Mouse (Mus musculus): Measurements from ENCODE around the gene Olfr324. TPM values are rescaled to one million over a fixed set of nuclear protein-coding genes. Genes with fewer than 3 reads are reported as not detected.
A peak's percentile ranks its signal among the peaks of the same experiment; 100 is the strongest.

Olfr324 gene
- polyA plus RNA-seq, 1 experiment from 2014 or later: 0.08 TPM

GRCm38 (mm10) chr11:58630401-58630800 lies 35.5 kb downstream of the Olfr324 start, which contains the start of gene Olfr323:
TSS of gene Olfr323 (minus strand) at chr11:58630501.
- POLR2A ChIA-PET: no interaction called here
- CTCF ChIA-PET: no interaction called here
- no peak for TF ChIP-seq CTCF (IDR thresholded peaks at IDR 0.05)
- in situ Hi-C loops (cut with MboI; ENCODE audit: low pct_unique_long_range_greater_than_20kb): loop anchor here (5.0 to 25.0 kb wide), 2 partner anchors 228 to 668 kb away; no protein-coding TSS in a partner anchor
- H3K27me3 ChIP-seq: peaks cover 3% of the 10 kb centered on the region
- no peak for DNase-seq (ENCODE audit: low read depth, low spot score)
- no peak for ATAC-seq

DNA sequence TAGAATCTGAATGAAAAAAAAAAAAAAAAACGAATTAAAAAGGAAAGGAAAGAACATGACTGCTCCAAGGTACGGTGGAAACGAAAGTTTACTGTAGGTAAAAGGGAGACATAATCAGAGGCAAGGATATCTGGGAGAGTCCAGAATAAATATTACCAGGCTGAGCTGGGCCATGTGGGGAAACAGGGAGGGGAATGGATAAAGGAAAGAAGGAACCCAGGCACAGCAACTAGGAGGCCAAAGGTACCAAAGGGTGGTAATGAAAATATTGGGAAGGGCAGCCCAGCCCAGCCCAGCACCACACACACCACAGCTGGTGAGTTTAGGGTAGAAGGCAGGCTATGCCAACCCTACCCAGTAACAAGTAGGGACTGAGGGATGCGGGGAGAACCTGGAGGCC lies 40.0 kb downstream of the Olfr324 start:
- TF ChIP-seq CTCF (IDR thresholded peaks at IDR 0.05): no peak
- DNase-seq (ENCODE audit: low read depth, low spot score) (no peak), ATAC-seq (no peak)
- ChIA-PET POLR2A (interaction anchor here (1.4 kb wide), 1 partner anchor 11 kb away, joined by 7 read pairs; no protein-coding TSS in a partner anchor), CTCF (interaction anchor here (1.2 to 2.3 kb wide), 4 partner anchors 10 to 333 kb away, joined by 3 to 7 read pairs (median 4); partner anchors contain the start of gene 2210407C18Rik)
- in situ Hi-C loops (cut with MboI; ENCODE audit: low pct_unique_long_range_greater_than_20kb): loop anchor here (5.0 to 25.0 kb wide), 2 partner anchors 233 to 673 kb away; no protein-coding TSS in a partner anchor
- H3K27me3 ChIP-seq: no peaks in the 10 kb centered on the region

DNA sequence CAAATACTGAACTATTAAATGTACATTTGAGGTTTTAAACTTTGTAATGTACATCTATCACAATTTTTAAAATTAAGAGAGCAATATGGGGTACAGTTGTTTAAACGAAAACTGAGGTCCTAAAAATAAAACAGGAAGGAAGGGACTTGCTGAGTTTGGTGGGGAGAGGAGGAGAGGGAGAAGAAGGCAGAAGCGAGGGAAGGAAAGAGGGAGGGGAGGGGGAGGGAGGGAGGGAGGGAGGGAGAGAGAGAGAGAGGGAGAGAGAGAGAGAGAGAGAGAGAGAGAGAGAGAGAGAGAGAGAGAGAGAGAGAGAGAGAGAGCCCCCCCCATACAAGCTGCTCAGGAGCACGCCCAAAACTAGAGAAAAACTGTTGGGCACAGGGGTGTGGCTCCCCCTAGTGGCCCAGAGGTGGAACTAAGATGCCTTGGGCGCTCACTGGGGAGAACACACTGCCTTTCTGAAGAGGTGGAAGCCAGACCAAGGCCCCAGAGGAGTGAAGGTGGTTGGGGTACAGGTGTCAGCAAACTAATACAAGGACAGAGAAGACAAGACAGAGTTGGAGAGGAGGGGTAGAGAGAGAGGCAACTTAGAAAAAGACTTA lies 41.6 kb downstream of the Olfr324 start:
- ChIA-PET CTCF (interaction anchor here (1.2 to 2.3 kb wide), 3 partner anchors 8 to 49 kb away, joined by 5 to 7 read pairs (median 5); partner anchors contain the start of gene 2210407C18Rik), POLR2A (interaction anchor here (1.4 kb wide), 1 partner anchor 13 kb away, joined by 7 read pairs; no protein-coding TSS in a partner anchor)
- in situ Hi-C loops (cut with MboI; ENCODE audit: low pct_unique_long_range_greater_than_20kb): loop anchor here (25.0 kb wide), 1 partner anchor 674 kb away; no protein-coding TSS in a partner anchor
- DNase-seq (ENCODE audit: low read depth, low spot score) (no peak), ATAC-seq (peak; percentile 52)
- H3K27me3 ChIP-seq: no peaks in the 10 kb centered on the region
- peak; percentile 39 for TF ChIP-seq CTCF (IDR thresholded peaks at IDR 0.05)

GRCm38 (mm10) chr11:58638176-58638701 lies 43.3 kb downstream of the Olfr324 start:
- H3K27me3 ChIP-seq: no peaks in the 10 kb centered on the region
- ChIA-PET CTCF (interaction anchor here (1.0 to 1.4 kb wide), 3 partner anchors 15 to 337 kb away, joined by 3 to 4 read pairs (median 3); no protein-coding TSS in a partner anchor), POLR2A (no interaction called here)
- no peak for TF ChIP-seq CTCF (IDR thresholded peaks at IDR 0.05)
- in situ Hi-C loops (cut with MboI; ENCODE audit: low pct_unique_long_range_greater_than_20kb): loop anchor here (25.0 kb wide), 1 partner anchor 676 kb away; no protein-coding TSS in a partner anchor
- ATAC-seq: no peak
- no peak for DNase-seq (ENCODE audit: low read depth, low spot score)

GRCm38 (mm10) chr11:58640272-58640867 lies 45.5 kb downstream of the Olfr324 start, which contains the start of gene Trim58:
TSS of gene Trim58 (plus strand) at chr11:58640465.
- ChIA-PET CTCF (no interaction called here), POLR2A (no interaction called here)
- no peak for TF ChIP-seq CTCF (IDR thresholded peaks at IDR 0.05)
- DNase-seq (ENCODE audit: low read depth, low spot score): no peak
- no peak for ATAC-seq
- peaks cover under 1% of the 10 kb centered on the region for H3K27me3 ChIP-seq
- in situ Hi-C loops (cut with MboI; ENCODE audit: low pct_unique_long_range_greater_than_20kb): loop anchor here (25.0 kb wide), 1 partner anchor 678 kb away; no protein-coding TSS in a partner anchor

- no peak for TF ChIP-seq CTCF (IDR thresholded peaks at IDR 0.05)
- CTCF ChIA-PET: no interaction called here
- H3K27me3 ChIP-seq: peaks cover 6% of the 10 kb centered on the region
- in situ Hi-C loops (cut with MboI; ENCODE audit: low pct_unique_long_range_greater_than_20kb): loop anchor here (25.0 kb wide), 1 partner anchor 679 kb away; no protein-coding TSS in a partner anchor
- ATAC-seq: no peak
- POLR2A ChIA-PET: no interaction called here
- no peak for DNase-seq (ENCODE audit: low read depth, low spot score)
Observed at GRCm38 (mm10) chr11:58641057-58641456, 46.1 kb downstream of the Olfr324 start.

- DNase-seq (ENCODE audit: low read depth, low spot score) (no peak), ATAC-seq (no peak)
- POLR2A ChIA-PET: interaction anchor here (0.6 kb wide), 1 partner anchor 78 kb away, joined by 4 read pairs; no protein-coding TSS in a partner anchor
- no peak for TF ChIP-seq CTCF (IDR thresholded peaks at IDR 0.05)
- CTCF ChIA-PET: no interaction called here
- peaks cover 6% of the 10 kb centered on the region for H3K27me3 ChIP-seq
- in situ Hi-C loops (cut with MboI; ENCODE audit: low pct_unique_long_range_greater_than_20kb): loop anchor here (25.0 kb wide), 1 partner anchor 679 kb away; no protein-coding TSS in a partner anchor
Observed at GRCm38 (mm10) chr11:58641638-58642358, 46.9 kb downstream of the Olfr324 start.

DNA sequence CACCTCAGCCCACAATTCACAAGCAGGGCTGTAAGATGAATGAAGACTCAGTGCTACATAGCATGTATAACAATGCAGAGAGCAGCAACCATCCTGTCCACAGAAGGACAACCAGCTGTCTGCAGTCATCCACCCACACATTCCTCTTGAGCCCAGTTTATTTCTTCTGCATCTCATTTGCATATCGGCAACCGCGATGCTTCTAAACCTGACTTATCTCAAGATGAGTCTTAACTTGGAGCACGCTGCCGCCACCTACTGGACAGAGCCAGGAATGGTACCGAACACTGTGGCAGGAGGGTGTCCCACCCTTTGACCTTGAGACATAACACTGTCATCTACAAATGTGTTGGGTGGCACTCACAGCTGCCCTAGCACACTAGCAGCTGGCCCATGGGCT lies 48.4 kb downstream of the Olfr324 start:
- peaks cover 6% of the 10 kb centered on the region for H3K27me3 ChIP-seq
- CTCF ChIA-PET: no interaction called here
- POLR2A ChIA-PET: no interaction called here
- no peak for DNase-seq (ENCODE audit: low read depth, low spot score)
- no peak for ATAC-seq
- in situ Hi-C loops (cut with MboI; ENCODE audit: low pct_unique_long_range_greater_than_20kb): loop anchor here (25.0 kb wide), 1 partner anchor 681 kb away; no protein-coding TSS in a partner anchor
- peak; percentile 54 for TF ChIP-seq CTCF (IDR thresholded peaks at IDR 0.05)

Other genes with a start within 250 kb of the Olfr324 start
- not detected for gene Lypd8, start 216.1 kb upstream of the Olfr324 start, polyA plus RNA-seq (2021)
- 13.8 TPM for gene 1810065E05Rik, start 174.0 kb upstream of the Olfr324 start, polyA plus RNA-seq (2021)
- 0.04 TPM for gene Gm12253, start 162.6 kb upstream of the Olfr324 start, polyA plus RNA-seq (2021)
- gene Lypd9, start 142.2 kb upstream of the Olfr324 start, polyA plus RNA-seq (2021): not detected
- 0.05 TPM for gene Olfr30, start 132.8 kb upstream of the Olfr324 start, polyA plus RNA-seq (2021)
- 0.03 TPM for gene Olfr332, start 102.6 kb upstream of the Olfr324 start, polyA plus RNA-seq (2021)
- gene Olfr331, start 92.5 kb upstream of the Olfr324 start, polyA plus RNA-seq (2021): not detected
- not detected for gene Olfr330, start 60.3 kb upstream of the Olfr324 start, polyA plus RNA-seq (2021)
- not detected for gene Olfr329-ps, start 48.7 kb upstream of the Olfr324 start, polyA plus RNA-seq (2021)
- gene Olfr328, start 39.5 kb upstream of the Olfr324 start, polyA plus RNA-seq (2021): not detected
- not detected for gene Olfr224, start 24.6 kb upstream of the Olfr324 start, polyA plus RNA-seq (2021)
- not detected for gene Olfr325, start 17.4 kb upstream of the Olfr324 start, polyA plus RNA-seq (2021)
- gene 2210407C18Rik, start 21.0 kb downstream of the Olfr324 start, polyA plus RNA-seq (2021): 0.42 TPM
- gene Olfr323, start 35.4 kb downstream of the Olfr324 start, polyA plus RNA-seq (2021): not detected
- gene Trim58, start 45.4 kb downstream of the Olfr324 start, polyA plus RNA-seq (2021): 0.04 TPM
- gene Olfr322, start 63.7 kb downstream of the Olfr324 start, polyA plus RNA-seq (2021): not detected
- gene Olfr320, start 86.0 kb downstream of the Olfr324 start, polyA plus RNA-seq (2021): not detected
- gene Olfr319, start 104.0 kb downstream of the Olfr324 start, polyA plus RNA-seq (2021): not detected
- gene Olfr318, start 128.9 kb downstream of the Olfr324 start, polyA plus RNA-seq (2021): 0.03 TPM
- gene Olfr317, start 144.1 kb downstream of the Olfr324 start, polyA plus RNA-seq (2021): not detected
- gene Olfr316, start 157.6 kb downstream of the Olfr324 start, polyA plus RNA-seq (2021): not detected
- gene Olfr315, start 178.1 kb downstream of the Olfr324 start, polyA plus RNA-seq (2021): not detected
- gene Olfr314, start 187.8 kb downstream of the Olfr324 start, polyA plus RNA-seq (2021): not detected
- gene Fam183b, start 206.8 kb downstream of the Olfr324 start, polyA plus RNA-seq (2021): not detected
- gene Olfr313, start 219.9 kb downstream of the Olfr324 start, polyA plus RNA-seq (2021): not detected
- not detected for gene Olfr312, start 234.1 kb downstream of the Olfr324 start, polyA plus RNA-seq (2021)
- gene Olfr311, start 244.1 kb downstream of the Olfr324 start, polyA plus RNA-seq (2021): not detected

Data from Patski (cell line).